Mouse (Mus musculus): ENCODE data around the gene Depp1. TPM values are rescaled to one million over a fixed set of nuclear protein-coding genes. Genes with fewer than 3 reads are reported as not detected.

Depp1 gene
- total RNA-seq (2023), result not detected

GRCm38 (mm10) chr6:116650406-116650805 is at the start of gene Depp1:
Gene Depp1 (plus strand): TSS chr6:116650609.

GRCm38 (mm10) chr6:116628539-116629171 is 21.8 kb upstream of the Depp1 start, which contains the start of gene Zfp422:
Gene Zfp422 (minus strand): TSS chr6:116628999.

GRCm38 (mm10) chr6:116673471-116674282 is 23.3 kb downstream of the Depp1 start, which contains the start of gene Rassf4:
Gene Rassf4 (minus strand): TSS chr6:116673952.

Other genes with a start within 250 kb of the Depp1 start
- gene Alox5, start 189.4 kb upstream of the Depp1 start, total RNA-seq (2023), result not detected
- not detected for gene Olfr211, start 161.5 kb upstream of the Depp1 start, total RNA-seq (2023)
- under 1 TPM in 1 of 2 experiments, not detected in 1; 0.21 TPM for gene Olfr212, start 144.1 kb upstream of the Depp1 start, total RNA-seq (2023)
- not detected for gene Olfr213, start 112.2 kb upstream of the Depp1 start, total RNA-seq (2023)
- gene Gm5580, start 99.5 kb upstream of the Depp1 start, total RNA-seq (2023), result 1 to 10 TPM; 4.2 to 5.9 TPM
- gene Olfr214, start 96.4 kb upstream of the Depp1 start, total RNA-seq (2023), result not detected
- not detected for gene Olfr215, start 66.4 kb upstream of the Depp1 start, total RNA-seq (2023)
- gene Zfp422, start 21.6 kb upstream of the Depp1 start, total RNA-seq (2023), result 10 to 100 TPM; 16.8 to 24.4 TPM
- 10 to 100 TPM; 42.5 to 42.9 TPM for gene Rassf4, start 23.3 kb downstream of the Depp1 start, total RNA-seq (2023)
- under 1 TPM; 0.20 to 0.27 TPM for gene Tmem72, start 66.3 kb downstream of the Depp1 start, total RNA-seq (2023)